Mouse (Mus musculus) heart, adult 2 months (tissue): Measurements from ENCODE around the gene Rmi1.
"Not testable (repeated sequence)": the region's sequence is repeated elsewhere in the genome, so short reads cannot be mapped to it uniquely, and the experiment has no call there.

ENCODE experiments used
- CTCF ChIP-seq: fragments of 200-600 bp; IDR thresholded peaks from 2 replicates; pipeline ENCODE4 v1.8.1; 2022; ENCODE audit warnings: antibody characterized with exemption, mild to moderate bottlenecking, moderate library complexity
- POLR2A ChIP-seq: fragments of 200-500 bp; IDR thresholded peaks from 2 replicates; pipeline ENCODE4 v1.6.1; 2011; ENCODE audit warnings: mild to moderate bottlenecking, low read depth, low read length, control low read depth; ENCODE audit not compliant: insufficient read depth

DNA sequence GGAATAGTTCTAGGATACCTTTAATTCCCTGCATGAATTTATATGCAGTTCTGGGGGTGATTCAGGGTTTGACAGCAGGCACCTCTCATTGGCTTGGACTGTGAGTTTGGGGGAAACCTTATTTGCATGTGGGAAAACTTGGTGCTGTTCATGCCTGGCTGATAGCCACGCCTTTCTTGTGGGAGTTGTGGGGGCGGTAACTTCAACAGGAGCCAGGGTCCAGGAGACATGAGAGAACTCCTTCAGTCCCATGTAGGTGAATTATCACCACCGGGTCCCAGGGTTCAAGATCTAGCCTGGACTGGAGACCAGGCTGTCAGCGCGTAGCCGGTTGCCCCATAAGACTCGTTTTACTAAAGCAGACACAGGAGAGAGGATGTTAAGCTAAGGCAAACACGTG is 36.9 kb upstream of the Rmi1 start:
- TF ChIP-seq CTCF, POLR2A: not testable (repeated sequence)
